Mouse (Mus musculus): ENCODE results near the gene Shc2. TPM values are rescaled to one million over a fixed set of nuclear protein-coding genes. Genes with fewer than 3 reads are reported as not detected.

Gene Shc2
- total RNA-seq, 2 experiments from 2014 or later: 3.3 to 5.9 TPM

- DNase-seq (ENCODE audit: low spot score in 2 of 2): no peak
Measured at GRCm38 (mm10) chr10:79584021-79584420, 53.7 kb downstream of the Shc2 start.

- no peak for DNase-seq (ENCODE audit: low spot score in 2 of 2)
Measured at GRCm38 (mm10) chr10:79581501-79581900, 56.2 kb downstream of the Shc2 start.

- DNase-seq (ENCODE audit: low spot score in 2 of 2): no peak
Measured at GRCm38 (mm10) chr10:79580811-79581210, 56.9 kb downstream of the Shc2 start.

GRCm38 (mm10) chr10:79580356-79580755 lies 57.4 kb downstream of the Shc2 start:
- DNase-seq (ENCODE audit: low spot score in 2 of 2): no peak

GRCm38 (mm10) chr10:79579781-79580180 lies 57.9 kb downstream of the Shc2 start:
- DNase-seq (ENCODE audit: low spot score in 2 of 2): no peak

GRCm38 (mm10) chr10:79578891-79579290 lies 58.8 kb downstream of the Shc2 start:
- DNase-seq (ENCODE audit: low spot score in 2 of 2): no peak

GRCm38 (mm10) chr10:79578276-79578675 lies 59.4 kb downstream of the Shc2 start:
- no peak for DNase-seq (ENCODE audit: low spot score in 2 of 2)

GRCm38 (mm10) chr10:79577376-79577775 lies 60.3 kb downstream of the Shc2 start:
- DNase-seq (ENCODE audit: low spot score in 2 of 2): no peak

GRCm38 (mm10) chr10:79575754-79576153 lies 62.0 kb downstream of the Shc2 start:
- DNase-seq (ENCODE audit: low spot score in 2 of 2): no peak

- no peak for DNase-seq (ENCODE audit: low spot score in 2 of 2)
Measured at GRCm38 (mm10) chr10:79574796-79575195, 62.9 kb downstream of the Shc2 start.

- DNase-seq (ENCODE audit: low spot score in 2 of 2): no peak
Measured at GRCm38 (mm10) chr10:79574350-79574749, 63.4 kb downstream of the Shc2 start.

GRCm38 (mm10) chr10:79573611-79574010 lies 64.1 kb downstream of the Shc2 start:
- no peak for DNase-seq (ENCODE audit: low spot score in 2 of 2)

- no peak for DNase-seq (ENCODE audit: low spot score in 2 of 2)
Measured at GRCm38 (mm10) chr10:79571314-79571713, 66.4 kb downstream of the Shc2 start.

GRCm38 (mm10) chr10:79569921-79570320 lies 67.8 kb downstream of the Shc2 start:
- DNase-seq (ENCODE audit: low spot score in 2 of 2): no peak

Other genes with a start within 250 kb of the Shc2 start
- gene Vmn2r83, start 169.2 kb downstream of the Shc2 start, total RNA-seq (2021): not detected
- 10 to 100 TPM; 13.3 to 35.7 TPM for gene Plpp2, start 104.1 kb downstream of the Shc2 start, total RNA-seq (2021)
- 10 to 100 TPM; 32.5 to 34.2 TPM for gene Mier2, start 82.7 kb downstream of the Shc2 start, total RNA-seq (2021)
- gene Theg, start 50.6 kb downstream of the Shc2 start, total RNA-seq (2021): not detected
- under 1 TPM; 0.07 to 0.13 TPM for gene C2cd4c, start 23.9 kb downstream of the Shc2 start, total RNA-seq (2021)
- not detected for gene Odf3l2, start 7.8 kb upstream of the Shc2 start, total RNA-seq (2021)
- not detected for gene Madcam1, start 26.6 kb upstream of the Shc2 start, total RNA-seq (2021)
- gene Tpgs1, start 31.5 kb upstream of the Shc2 start, total RNA-seq (2021): 10 to 100 TPM; 29.6 to 34.4 TPM
- gene Cdc34, start 44.3 kb upstream of the Shc2 start, total RNA-seq (2021): 100 to 1,000 TPM in 1 of 2 experiments, 10 to 100 TPM in 1; 87.6 to 120 TPM
- gene Gzmm, start 51.1 kb upstream of the Shc2 start, total RNA-seq (2021): 1 to 10 TPM; 1.2 to 1.3 TPM
- 100 to 1,000 TPM; 618 to 637 TPM for gene Bsg, start 66.6 kb upstream of the Shc2 start, total RNA-seq (2021)
- 1 to 10 TPM; 6.1 to 9.4 TPM for gene Hcn2, start 78.7 kb upstream of the Shc2 start, total RNA-seq (2021)
- gene Polrmt, start 108.7 kb upstream of the Shc2 start, total RNA-seq (2021): 10 to 100 TPM; 53.0 to 59.0 TPM
- gene Fgf22, start 117.2 kb upstream of the Shc2 start, total RNA-seq (2021): under 1 TPM in 1 of 2 experiments, not detected in 1; 0.13 TPM
- 10 to 100 TPM; 47.4 to 51.1 TPM for gene Rnf126, start 129.0 kb upstream of the Shc2 start, total RNA-seq (2021)
- 10 to 100 TPM; 11.0 to 28.5 TPM for gene Fstl3, start 139.4 kb upstream of the Shc2 start, total RNA-seq (2021)
- gene Prss57, start 153.0 kb upstream of the Shc2 start, total RNA-seq (2021): not detected
- 10 to 100 TPM; 59.4 to 62.2 TPM for gene Palm, start 155.7 kb upstream of the Shc2 start, total RNA-seq (2021)
- gene Misp, start 183.1 kb upstream of the Shc2 start, total RNA-seq (2021): under 1 TPM; 0.60 to 0.74 TPM
- 100 to 1,000 TPM; 301 to 357 TPM for gene Ptbp1, start 216.5 kb upstream of the Shc2 start, total RNA-seq (2021)
- gene Prtn3, start 236.6 kb upstream of the Shc2 start, total RNA-seq (2021): 1 to 10 TPM in 1 of 2 experiments, not detected in 1; 1.1 TPM
- gene Plppr3, start 236.7 kb upstream of the Shc2 start, total RNA-seq (2021): 1 to 10 TPM; 1.4 to 2.8 TPM
- not detected for gene Elane, start 248.3 kb upstream of the Shc2 start, total RNA-seq (2021)